Comparison of ENCODE assay signal across 8 mouse cellular contexts in the genomic region with DNA sequence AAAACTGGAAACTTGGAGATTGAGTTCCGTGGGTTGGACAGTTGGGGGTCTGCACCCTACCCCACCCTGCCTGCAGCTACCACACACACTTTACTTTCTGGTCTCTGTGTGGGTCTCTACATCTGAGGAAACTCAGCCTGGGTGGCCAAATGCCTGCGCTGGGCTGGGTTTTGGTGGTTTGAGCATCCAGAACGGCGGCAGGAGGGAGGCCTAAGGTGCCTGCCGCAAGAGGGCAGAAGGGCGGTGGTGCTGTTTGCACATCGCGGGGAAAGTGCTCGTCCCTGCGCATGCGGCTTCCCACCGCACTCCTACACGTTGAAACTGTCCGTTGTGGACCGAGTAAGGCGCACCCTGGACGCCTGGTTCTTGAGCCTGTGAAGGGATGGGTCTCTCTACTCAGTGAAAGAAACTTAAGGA. TPM values are rescaled to one million over a fixed set of nuclear protein-coding genes. Genes with fewer than 3 reads are reported as not detected.
A peak's percentile ranks its signal among the peaks of the same experiment; 100 is the strongest.
DNase-seq lines count a peak whose midpoint lies in the region; TF ChIP-seq lines count a peak whose summit lies in the region.

No protein-coding gene starts in this region.

- peak; percentile 97 for DNase-seq in R1 (ENCODE audit: low read depth, low spot score)
- DNase-seq in cerebellum, postnatal 25 days, result peak; percentile 91 to 95
- peak; percentile 77 to 85 for DNase-seq in gastrocnemius, adult 8-10 months (ENCODE audit: low spot score in 2 of 2)
- DNase-seq in hindlimb bud, embryonic 11.5 days (ENCODE audit: extremely low spot score, low read depth, low spot score), result peak; percentile 30
- DNase-seq in left cerebral cortex, adult 2 months (ENCODE audit: extremely low spot score in 1 of 2, low spot score in 2 of 2), result peak; percentile 82
- DNase-seq in lung, postnatal 4 days, result peak; percentile 92 to 93
- DNase-seq in right cerebral cortex, postnatal 14 days, result peak; percentile 83
- peak; percentile 82 to 90 for DNase-seq in urinary bladder, postnatal 36 days (ENCODE audit: low spot score in 2 of 2)

- H3K4me3 ChIP-seq in left cerebral cortex, adult 2 months, result peak overlapping the region; percentile 44

- intact Hi-C loops in left cerebral cortex, adult 2 months (cut with DNase I), result loop anchor here (2.0 kb wide), 2 partner anchors 41 to 95 kb away; a partner anchor contains a TSS

- peak overlapping the region; percentile 91 for H3K27ac ChIP-seq in left cerebral cortex, adult 2 months

- peak; percentile 79 for TF ChIP-seq CTCF in left cerebral cortex, adult 2 months (IDR thresholded peaks at IDR 0.05)

RNA-seq across cellular contexts. Expression of a gene that starts 32.8 kb away (rescaled TPM):
- total RNA-seq in gastrocnemius, adult 8-10 months (2022), result 1 to 10 TPM; 2.2 to 3.7 (median 3.2) TPM
- 1 to 10 TPM; 4.1 TPM for total RNA-seq in left cerebral cortex, adult 2 months (2021)

RNA-seq across cellular contexts. Expression of a gene that starts 40.8 kb away (rescaled TPM):
- 10 to 100 TPM; 18.3 to 23.2 (median 21.5) TPM for total RNA-seq in gastrocnemius, adult 8-10 months (2022)
- 100 to 1,000 TPM; 113 TPM for total RNA-seq in left cerebral cortex, adult 2 months (2021)

Comparison
In these comparisons a context has a peak if more than half of its experiments do, and no peak if none do; other contexts are left out.
1. Peak in every context shown above with its lines: DNase-seq, H3K4me3 ChIP-seq and H3K27ac ChIP-seq.
2. DNase-seq: peak in every context shown above with its lines; median percentile 97 in R1; 93 in cerebellum, postnatal 25 days; 92 in lung, postnatal 4 days; 86 in urinary bladder, postnatal 36 days; 83 in right cerebral cortex, postnatal 14 days; 82 in left cerebral cortex, adult 2 months; 81 in gastrocnemius, adult 8-10 months; 30 in hindlimb bud, embryonic 11.5 days.
3. RNA of a gene that starts 40.8 kb away (total RNA-seq): 113 TPM in left cerebral cortex, adult 2 months; 18.3 to 23.2 TPM in gastrocnemius, adult 8-10 months; every median in the first group is over 4 times any median in the second.